Mouse (Mus musculus) ovary, postnatal 10 days (tissue): ENCODE measurements around the gene Gm4559.
"Not testable (repeated sequence)": the region's sequence is repeated elsewhere in the genome, so short reads cannot be mapped to it uniquely, and the experiment has no call there.

Experiments
- DNase-seq: peaks from one replicate; pipeline ENCODE4 v3.0.0; 2022; ENCODE audit warnings: low spot score

The Gm4559 gene

DNA sequence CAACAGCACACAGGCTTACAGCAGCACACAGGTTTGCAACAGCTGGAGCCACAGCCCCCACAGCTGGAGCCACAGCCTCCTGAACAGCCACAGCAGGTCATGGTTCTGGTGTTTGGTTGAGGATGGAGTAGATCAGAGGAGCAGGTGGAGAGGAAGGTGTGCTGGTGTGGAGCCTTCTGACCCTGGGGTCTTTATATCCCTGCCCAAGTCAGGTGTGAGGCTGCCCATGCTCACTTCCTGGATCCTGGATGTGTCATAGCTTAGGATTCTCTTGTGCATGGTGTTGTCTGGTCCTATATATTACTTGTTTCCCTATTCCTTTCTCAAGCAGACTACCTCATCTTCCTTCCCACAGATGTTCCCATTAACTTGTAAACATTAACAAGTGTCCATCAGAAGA lies at the start of gene Gm4559:
TSS of gene Gm4559 (minus strand) at position 101 of the 400 bp plus-strand sequence.
- DNase-seq: not testable (repeated sequence)

DNA sequence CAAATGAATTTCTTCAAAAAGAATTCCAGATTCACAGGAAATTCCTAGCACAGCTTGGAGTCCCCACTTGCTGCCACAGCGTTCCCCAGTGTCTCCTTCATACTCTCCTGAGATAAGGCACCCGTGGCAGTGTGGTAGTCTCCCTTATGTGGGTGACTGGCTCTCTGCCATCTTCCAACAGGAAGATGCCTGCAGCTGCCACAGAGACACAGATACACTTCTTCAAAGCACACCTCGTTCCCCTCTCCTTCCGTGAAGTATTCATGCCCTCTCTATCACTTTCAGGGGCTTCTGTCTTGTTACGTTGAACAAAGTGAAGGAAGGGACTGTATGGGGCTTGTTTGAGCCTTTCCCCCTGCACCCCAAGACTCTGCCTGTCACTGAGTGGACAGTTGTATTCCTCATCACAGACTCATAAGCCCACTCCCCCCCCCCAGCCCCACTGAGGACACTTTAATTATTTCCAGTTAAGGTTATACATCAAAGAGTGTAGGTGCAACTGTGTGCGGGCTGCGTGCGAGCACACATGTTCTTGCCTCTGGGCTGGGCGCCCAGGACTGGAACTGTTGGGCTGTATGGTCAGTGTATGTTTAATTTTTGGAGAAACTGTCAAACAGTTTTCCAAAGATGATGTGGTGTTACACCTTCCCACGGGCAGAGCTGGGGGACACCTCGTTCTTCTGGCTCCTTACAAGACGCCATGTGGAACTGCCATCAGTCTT lies 49.4 kb upstream of the Gm4559 start:
- no peak for DNase-seq

DNA sequence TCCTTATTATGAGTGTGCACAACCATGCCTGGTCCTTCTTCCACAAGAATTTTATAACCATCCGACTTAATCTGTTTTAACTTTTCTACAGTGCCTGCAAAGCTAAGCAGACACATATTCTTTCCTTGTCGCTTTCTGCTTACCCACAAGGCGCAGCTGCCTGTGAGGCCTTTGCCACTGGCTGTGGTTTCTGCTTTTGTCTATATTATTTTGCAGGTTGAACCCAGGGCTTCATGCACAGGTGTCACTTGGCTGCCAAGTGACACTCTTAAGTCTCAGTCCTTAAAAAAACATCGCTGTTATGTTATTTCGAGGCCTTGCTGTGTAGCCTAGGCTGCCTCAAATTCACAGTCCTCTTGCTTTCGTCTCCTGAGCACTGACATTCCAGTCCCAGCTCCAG lies 48.5 kb upstream of the Gm4559 start:
- DNase-seq: no peak

DNA sequence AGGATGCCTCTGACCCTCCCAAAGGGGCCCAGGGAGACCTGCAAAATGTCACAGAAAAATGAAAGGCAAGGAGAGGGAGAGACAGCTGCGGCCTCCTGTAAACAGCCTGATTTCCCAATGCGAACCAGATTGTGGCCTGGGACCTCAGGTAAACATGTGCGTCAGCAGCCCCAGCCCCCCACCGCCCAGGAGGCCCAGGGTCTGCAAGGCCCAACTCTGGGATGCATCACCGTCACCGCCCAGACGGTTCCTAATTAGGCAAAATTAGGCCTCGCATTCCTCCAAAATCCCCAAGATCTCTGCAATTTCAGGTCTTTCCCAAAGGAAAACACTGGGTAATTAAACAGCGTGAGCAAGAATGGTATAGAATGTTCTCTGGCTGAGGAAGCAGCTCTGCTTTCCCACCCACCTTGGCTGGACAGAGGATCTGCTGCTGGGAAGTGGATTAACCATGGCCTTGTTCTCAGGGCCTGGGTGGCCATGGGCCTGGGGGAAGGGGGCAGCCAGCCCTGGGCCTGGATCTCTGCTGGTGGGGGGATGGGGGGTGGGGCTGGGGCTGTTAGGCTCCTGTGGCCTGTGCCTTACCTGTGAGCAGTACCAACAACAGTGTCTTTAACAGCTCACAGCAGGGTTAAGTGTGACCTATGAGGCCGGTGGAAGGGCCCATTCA lies 47.6 kb upstream of the Gm4559 start:
- not testable (repeated sequence) for DNase-seq

DNA sequence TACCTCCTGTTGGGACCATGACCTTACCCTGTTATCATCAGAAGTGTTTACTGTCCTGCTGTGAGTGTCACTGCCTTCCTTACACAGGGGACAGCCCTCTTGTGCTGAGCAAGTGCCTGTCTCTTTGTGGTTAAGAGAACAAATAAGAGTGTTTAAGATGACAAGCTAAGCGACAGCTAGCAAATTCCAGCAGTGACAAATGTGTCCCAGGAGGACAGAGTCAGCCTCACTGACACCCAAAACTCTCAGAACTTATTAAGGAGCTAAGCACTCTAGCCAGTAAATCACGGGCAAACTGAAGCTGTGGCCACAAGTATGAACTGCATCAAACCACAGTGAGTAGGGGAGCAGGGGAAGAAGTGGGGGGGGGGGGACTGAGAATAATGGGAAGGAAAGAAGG lies 46.7 kb upstream of the Gm4559 start:
- DNase-seq: no peak

DNA sequence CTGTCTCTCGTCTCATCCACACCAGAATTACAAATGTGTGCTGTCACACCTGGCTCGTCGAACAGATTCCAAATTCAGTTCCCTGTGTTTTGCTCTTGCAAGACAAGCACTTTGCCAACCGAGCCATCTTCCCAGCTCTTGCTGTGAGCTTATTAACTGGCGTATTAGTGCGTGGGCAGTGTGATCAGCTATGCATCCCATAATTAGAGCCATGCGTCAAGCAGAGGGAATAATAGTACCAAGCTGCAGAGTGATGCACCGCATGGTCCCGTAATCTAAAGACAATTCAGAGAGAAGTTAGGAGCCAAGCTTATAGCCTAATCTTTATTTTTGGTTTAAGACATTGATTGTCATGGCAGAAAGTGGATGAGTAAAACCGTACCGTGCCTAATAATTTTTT lies 45.0 kb upstream of the Gm4559 start:
- no peak for DNase-seq

DNA sequence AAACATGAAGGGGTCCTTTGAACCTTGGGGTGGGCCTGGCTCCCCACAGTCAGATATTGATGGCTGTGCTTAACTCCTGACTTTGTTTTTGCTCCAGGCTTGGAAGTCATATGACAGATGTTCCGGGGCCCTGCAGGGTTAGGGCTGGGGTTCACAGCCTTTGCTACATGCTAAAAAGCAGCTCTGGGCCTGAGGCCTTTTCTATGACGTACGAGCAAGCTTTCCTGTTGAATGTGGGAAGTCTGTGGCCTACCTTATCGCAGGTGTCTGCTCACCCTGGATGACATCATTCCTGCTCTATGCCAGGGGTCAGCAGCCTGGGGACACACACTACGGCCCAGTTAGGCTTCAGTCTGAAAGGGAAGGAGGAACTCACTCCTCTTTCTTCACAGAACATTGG lies 43.1 kb upstream of the Gm4559 start:
- no peak for DNase-seq

DNA sequence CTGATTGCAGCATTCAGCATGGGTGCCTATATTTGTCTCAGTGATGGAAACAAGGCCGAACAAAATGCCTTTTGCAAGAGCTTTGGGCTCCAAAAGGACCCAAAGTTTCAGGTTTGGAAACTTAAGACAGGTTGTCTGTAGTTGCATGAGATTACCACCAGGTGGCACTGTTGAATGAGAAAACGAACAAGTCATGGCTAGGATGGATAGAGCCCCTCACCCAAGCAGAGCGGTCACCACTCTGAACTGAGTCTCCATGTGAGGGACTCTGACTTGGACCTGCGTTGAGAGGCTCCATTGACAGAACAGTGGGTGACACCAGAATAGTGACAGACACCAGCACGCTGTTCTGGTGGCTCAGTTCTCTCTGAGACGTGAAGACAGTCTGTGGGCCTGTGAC lies 42.4 kb upstream of the Gm4559 start:
- DNase-seq: no peak

DNA sequence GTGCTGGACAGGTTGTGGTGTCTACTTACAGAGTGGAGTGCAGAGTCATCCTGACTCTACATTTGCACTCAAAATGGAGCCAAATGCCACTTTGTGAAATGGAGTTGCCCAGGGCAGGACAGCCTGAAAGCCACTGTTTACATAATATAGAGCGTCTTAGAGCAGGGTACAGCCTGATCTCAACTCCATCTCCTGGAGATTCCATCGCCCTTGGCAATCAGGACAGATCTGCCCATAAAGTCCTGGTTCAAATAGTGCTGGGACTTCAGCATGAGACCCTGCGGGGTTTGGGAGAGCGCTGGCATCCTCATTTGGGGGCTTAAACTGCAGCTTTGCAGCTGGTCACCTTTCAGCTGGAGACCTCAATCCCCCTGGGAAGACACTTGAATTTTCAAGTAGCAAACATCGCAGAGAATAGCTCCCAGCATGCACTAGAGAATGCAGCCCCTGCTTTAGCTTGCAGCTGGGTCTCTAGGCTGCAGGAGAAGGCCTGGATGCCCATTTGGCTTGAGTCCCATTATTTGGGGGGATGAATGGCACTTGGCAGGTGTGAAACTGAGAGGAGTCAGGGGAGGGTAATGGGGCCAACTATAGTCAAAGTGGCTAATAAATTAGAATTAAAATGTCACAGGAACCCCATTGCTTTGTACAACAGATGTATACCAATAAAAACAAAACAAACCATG lies 40.6 kb upstream of the Gm4559 start:
- no peak for DNase-seq

DNA sequence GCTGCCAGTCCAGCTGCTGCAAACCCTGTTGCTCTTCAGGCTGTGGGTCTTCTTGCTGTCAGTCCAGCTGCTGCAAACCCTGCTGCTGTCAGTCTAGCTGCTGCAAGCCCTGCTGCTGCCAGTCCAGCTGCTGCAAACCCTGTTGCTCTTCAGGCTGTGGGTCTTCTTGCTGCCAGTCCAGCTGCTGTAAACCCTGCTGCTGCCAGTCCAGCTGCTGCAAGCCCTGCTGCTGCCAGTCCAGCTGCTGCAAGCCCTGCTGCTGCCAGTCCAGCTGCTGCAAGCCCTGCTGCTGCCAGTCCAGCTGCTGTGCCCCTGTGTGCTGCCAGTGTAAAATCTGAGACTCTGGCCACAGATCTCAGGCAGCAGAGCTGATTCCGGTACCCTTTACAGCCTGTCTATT lies 29.8 kb upstream of the Gm4559 start:
- DNase-seq: not testable (repeated sequence)

DNA sequence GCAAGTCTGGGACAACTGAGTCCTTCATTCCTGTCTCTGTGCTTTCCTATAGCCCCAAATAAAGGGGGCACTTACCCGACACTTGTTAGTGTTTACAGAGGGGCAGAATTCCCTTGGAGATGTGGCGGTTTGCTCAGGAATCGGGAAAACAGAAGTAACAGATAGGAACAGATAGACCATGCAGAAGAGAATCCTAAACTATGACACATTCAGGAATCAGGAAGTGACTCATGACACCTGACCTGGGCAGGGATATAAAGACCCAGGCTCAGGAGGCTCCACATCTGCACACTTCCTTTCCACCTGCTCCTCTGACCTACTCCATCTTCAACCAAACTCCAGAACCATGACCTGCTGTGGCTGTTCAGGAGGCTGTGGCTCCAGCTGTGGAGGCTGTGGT lies 29.1 kb upstream of the Gm4559 start, which contains the start of gene Krtap5-4:
TSS of gene Krtap5-4 (plus strand) at position 301 of the 400 bp plus-strand sequence.
- no peak for DNase-seq

DNA sequence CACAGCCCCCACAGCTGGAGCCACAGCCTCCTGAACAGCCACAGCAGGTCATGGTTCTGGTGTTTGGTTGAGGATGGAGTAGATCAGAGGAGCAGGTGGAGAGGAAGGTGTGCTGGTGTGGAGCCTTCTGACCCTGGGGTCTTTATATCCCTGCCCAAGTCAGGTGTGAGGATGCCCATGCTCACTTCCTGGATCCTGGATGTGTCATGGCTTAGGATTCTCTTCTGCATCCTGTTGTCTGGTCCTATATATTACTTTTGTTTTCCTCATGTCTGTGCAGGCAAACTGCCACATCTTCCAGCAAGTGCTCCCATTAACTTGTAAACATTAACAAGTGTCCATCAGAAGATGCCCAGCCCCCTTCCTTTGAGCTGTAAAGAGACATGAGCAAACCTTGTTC lies 22.9 kb upstream of the Gm4559 start, which contains the start of gene Krtap5-1:
TSS of gene Krtap5-1 (minus strand) at position 101 of the 400 bp plus-strand sequence.
- DNase-seq: not testable (repeated sequence)

DNA sequence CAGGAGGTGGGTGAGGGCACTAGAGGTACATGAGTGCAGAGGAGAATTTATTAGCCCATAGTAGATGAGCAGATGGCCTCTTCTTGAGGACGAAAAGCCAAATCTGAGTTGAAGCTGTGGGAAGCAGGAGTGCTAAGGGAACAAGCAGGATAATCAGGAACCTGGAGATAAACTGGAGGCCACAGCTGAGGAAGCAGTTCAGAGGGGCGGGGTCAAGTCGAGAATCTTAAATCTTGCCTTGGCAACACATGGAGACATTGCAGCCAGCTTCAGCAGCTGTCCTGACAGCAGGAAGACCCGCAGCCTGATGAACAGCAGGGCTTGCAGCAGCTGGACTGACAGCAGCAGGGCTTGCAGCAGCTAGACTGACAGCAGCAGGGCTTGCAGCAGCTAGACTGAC lies 21.9 kb upstream of the Gm4559 start:
- DNase-seq: not testable (repeated sequence)

DNA sequence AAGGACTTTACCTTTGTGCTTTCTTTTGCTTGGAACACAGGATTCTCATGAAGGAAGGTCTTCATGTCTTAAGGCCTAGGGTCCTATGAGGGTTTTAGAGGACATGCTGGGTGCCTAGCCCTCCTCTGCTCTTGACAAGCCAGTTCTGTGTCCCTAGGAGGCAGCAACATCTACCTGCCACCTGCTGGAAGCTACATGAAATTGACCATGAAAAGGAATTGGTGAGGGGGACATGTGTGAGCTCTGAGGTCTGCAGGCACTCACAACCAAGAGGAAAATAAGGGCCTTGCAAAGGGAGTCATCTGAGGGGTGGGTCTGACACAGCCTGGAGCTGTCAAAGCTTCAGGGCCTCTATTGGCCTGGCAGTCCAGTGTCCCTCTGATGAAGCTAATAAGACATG lies 21.3 kb upstream of the Gm4559 start:
- no peak for DNase-seq

DNA sequence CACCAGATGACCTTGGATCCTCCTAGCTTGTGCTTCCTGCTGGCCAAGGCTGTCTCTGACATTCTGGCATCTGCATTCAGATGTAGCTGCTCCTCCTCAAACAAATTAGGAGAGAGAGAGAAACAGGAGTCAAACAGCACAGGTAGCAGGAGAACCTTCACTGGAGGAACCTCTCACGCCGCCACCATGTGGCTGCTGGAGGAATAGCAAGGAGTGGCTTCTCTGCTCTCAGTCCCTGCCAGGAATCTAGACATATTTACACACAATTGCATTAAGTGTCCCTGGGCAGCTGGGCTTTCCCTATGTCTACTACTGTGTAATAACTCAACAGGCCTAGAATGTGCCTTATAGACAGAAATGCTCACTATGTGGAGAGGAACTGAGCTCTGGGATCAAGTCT lies 19.7 kb upstream of the Gm4559 start:
- not testable (repeated sequence) for DNase-seq

DNA sequence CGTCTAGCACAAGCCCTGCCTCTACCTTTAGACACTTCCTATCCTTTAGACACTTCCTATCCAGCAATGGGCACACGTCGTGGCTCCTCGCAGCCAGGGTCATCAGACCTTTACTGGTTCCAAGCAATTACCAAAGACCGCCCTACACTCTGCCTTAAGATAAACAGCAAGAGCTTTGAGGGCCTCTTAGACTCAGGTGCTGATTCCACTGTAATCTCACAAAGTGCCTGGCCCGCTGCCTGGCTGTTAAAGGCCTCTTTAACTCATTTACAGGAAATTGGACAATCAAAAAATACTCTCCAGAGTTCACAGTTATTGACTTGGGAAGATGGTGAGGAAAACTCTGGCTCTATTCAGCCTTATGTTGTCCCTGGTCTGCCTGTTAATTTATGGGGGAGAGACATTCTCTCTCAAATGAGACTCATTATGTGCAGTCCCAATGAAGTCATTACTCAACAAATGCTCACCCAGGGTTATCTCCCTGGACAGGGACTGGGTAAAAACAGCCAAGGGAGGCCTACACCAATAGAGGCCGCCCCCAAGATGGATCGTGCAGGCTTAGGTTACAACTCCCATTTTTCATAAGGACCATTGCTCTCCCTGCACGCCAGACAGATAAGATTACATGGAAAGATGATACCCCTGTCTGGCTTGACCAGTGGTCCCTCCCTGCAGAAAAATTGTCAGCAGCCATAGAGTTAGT lies 11.9 kb upstream of the Gm4559 start:
- not testable (repeated sequence) for DNase-seq

DNA sequence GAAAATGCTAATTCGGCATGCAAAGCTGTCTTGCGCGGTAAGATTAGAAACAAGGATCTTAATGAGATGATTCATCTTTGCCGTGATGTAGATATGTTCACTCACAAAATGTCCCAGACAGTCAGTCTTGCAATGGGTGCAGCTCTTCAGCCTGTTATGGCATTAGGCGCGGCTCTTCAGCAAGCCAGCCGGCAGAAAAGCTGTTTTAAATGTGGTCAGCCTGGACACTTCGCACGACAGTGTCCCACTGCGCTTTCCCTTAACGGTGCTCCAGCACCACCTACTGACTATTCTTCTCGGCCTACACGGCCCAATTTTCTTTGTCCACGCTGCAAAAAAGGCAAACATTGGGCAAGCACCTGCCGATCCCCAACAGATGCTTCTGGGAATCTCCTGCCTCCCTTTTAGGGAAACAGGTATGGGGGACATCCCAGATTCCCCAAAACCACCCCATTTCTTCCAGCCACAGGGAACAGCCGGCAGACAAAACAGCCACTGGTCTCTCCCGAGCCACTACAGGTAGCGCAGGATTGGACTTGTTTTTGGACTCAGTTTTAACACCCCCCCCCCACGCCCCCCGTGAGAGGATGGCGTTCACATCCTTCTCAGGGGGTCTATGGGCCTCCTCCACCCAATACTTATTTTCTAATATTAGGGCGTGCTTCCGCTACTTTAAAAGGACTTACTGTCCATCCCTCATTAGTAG lies 11.1 kb upstream of the Gm4559 start:
- no peak for DNase-seq

DNA sequence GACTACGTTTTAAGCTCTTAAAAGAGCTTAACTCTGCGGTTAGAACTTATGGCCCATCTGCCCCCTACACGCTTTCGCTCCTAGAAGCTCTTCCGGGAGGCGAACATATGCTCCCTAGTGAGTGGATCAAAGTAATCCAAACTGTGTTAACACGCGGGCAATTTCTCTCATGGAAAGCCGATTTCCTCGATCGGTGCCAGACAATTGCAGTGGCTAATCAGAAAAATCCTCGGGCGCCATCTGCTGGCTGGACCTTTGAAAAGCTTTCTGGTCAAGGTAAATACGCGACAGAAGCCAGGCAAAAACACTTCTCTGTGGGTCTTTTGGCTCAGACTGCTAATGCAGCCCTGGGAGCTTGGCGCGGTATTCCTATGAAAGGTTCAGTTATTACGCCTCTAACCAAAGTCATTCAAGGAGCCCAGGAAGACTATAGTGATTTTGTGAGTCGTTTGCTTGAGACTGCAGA lies 10.5 kb upstream of the Gm4559 start:
- peak; percentile 82 for DNase-seq

DNA sequence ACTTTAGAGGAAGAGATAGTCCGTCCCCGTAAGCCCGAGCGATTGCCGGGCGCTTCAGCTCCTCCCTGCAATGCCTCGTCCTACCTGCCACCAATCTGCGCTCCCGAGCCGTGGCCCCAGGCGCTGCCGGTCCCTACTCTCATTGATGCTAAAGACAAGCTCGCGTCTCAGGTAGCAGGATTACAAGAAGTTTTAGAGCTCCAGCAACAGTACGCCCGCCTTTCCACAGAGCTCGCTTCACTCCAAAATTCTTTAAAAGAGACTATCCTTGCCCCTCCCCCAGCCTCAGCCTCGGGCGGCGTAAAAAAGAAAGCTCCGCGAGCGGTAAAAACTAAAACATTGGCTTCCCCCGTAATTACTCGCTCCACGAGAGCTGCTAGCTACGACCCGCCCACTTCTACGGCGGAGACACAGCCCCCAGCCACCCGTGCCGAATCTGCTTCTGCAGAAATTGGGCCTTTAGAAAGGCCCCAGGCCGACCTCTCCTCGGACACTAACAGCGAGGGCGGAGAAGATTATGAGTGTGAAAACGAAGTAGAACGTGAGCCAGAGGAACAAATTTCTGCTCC lies 9.9 kb upstream of the Gm4559 start:
- peak; percentile 36 for DNase-seq

DNA sequence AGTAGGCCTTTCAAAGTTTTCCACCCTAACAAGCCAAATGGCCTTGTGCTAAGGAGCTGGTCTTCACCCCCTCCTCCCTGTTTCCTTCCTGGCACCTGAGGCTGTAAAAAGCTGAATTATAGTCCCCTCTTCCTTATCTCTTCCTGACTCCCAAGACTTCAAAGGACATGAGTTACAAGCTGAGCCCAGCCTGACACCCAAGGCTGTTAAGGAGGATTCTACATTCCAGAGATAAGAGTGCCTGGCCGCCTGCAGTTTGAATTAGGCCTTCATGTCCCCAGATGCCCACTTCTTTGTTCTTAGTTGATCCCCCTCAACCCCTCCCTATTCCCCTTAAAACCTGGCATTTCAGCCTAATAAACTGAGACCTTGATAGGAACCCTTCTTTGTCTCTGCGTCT lies 8.7 kb upstream of the Gm4559 start:
- not testable (repeated sequence) for DNase-seq

DNA sequence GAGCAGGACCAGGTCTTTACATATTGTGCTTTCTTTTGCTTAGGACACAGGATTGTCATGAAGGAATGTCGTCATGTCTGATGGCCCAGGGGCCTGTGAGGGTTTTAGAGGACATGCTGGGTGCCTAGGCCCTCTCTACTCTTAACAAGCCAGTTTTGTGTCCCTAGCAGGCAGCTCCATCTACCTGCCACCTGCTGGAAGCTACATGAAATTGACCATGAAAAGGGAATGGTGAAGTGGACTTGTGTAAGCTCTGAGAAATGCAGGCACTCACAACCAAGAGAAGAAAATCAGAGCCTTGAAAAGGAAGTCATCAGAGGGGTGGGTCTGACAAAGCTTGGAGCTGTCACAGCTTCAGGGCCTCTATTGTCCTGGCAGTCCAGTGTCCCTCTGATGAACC lies 5.1 kb upstream of the Gm4559 start:
- not testable (repeated sequence) for DNase-seq
